Mouse (Mus musculus): Measurements from ENCODE around the gene Cnot11.
"Not testable (repeated sequence)": the region's sequence is repeated elsewhere in the genome, so short reads cannot be mapped to it uniquely, and the experiment has no call there.

Cnot11 gene

DNA sequence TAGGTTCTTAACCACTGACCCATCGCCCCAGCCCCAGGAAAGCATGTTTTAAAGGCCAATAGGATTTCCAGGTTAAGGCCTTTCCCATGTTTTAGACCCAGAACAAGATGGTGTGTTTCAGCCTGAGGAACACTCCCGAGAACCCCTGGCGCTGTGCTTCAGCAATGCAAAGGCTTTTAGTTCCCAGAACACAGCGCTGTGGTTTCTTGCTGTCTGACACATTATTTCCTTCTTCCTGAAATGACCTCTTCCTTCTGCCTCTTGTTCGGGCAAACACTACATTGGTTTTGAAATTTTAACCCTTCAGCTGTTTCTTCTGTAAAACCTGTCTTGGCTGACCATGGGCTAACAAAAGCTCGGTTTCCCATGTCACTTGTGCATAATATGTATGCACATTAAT is 44.3 kb downstream of the Cnot11 start:
- no peak for DNase-seq (ENCODE audit: low spot score)

DNA sequence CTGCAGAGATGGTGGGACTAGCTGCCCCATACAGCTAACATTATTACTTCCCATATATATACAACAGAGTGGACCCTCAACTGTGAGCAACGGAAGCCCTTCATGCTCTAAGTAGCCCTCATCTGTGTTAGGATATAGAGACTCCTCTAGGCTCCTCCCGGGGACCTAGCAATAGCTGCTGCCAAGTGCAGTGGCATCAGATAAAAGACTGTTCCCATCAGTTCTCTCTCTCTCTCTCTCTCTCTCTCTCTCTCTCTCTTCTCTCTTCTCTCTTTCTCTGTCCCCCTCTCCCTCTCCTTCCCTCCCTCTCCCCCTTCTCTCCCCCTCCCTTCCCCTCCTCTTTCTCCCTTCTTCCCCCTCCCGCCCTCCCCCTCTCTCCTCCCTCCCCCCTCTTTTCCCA is 46.4 kb downstream of the Cnot11 start:
- DNase-seq (ENCODE audit: low spot score), result no peak

DNA sequence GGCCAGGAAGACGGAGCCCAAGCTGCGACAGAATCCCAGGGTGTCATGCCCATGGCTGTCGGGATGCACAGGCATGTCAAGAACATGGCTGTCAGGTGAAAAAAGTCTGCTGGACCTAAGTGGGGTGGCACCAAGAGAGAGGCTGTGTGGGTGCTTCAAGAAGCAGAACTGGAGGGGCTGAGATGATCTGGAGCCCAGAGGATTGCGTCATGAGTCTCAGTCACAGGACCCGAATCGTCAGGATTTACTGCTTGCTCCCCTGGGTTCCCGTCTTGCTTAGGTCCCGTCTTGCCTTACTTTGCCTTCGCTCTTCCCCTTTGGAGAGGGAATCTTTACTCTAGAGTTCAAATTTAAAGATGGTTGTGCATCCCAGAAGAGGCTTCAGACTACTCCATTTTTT is 48.4 kb downstream of the Cnot11 start:
- DNase-seq (ENCODE audit: low spot score), result no peak

GRCm38 (mm10) chr1:39585416-39585815 is 50.6 kb downstream of the Cnot11 start:
- no peak for DNase-seq (ENCODE audit: low spot score)

DNA sequence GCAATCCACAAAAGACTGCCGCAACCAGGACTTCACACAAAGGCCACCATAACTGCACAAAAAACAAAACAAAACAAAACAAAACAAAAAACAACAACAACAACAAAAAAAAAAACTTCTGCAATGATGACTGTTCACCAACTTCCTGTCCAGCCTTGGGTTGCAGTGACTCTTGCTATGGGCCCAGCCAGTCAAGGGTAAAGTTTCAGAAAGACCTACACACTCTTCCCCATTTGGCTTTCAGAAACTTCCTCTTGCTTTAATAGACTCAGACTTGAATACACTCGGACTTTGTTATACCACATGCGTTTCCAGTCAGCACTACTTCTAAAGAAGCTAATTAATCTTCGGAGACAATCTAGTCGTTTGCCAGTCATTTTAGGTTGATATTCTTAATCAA is 55.4 kb downstream of the Cnot11 start:
- no peak for DNase-seq (ENCODE audit: low spot score)

GRCm38 (mm10) chr1:39591557-39591956 is 56.8 kb downstream of the Cnot11 start:
- not testable (repeated sequence) for DNase-seq (ENCODE audit: low spot score)

GRCm38 (mm10) chr1:39592090-39592489 is 57.3 kb downstream of the Cnot11 start:
- no peak for DNase-seq (ENCODE audit: low spot score)

DNA sequence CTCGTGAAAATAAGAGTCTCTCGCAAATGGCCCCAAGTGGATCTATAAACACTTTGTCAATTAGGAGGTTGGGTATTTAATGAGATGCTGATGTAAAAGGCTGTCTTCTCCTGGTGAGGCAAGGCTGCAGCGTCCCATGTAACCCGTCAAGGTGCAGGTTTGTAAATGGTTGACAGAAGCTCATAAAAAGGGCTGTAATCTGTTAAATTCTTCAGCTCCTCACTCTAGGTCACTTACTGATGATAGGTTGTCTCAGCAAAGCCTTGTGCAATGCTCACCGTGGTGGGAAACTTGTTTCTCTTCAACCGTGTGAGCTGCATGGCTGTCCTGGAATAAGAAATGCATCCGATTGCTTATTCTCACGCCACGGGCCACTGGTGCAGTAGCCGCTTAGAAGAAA is 59.0 kb downstream of the Cnot11 start:
- no peak for DNase-seq (ENCODE audit: low spot score)
